In the genomic region with DNA sequence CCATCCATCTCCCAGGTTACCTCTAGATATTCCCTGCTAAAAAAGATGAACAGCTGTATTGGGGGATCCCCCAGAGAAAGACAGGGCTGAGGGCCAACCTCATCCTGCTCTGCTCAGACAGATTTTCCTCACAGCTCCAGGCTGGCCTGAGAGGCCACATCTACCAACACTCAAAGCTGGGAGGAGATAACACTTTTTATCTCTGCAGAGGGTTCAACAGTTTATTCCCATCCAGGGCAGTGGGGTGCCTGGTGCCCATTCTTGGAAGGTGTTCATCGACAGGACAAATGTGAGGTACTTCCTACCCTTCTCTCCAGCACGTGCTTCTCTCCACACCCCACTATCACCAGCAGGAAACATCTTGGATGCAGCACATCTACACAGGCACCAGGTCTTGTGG, we compare ENCODE assay signal across 23 mouse cellular contexts. TPM values are rescaled to one million over a fixed set of nuclear protein-coding genes. Genes with fewer than 3 reads are reported as not detected.
DNase-seq lines count a peak whose midpoint lies in the region; ATAC-seq and TF ChIP-seq lines count a peak whose summit lies in the region.
"Had no signal": no experiment of that assay in that cellular context is flagged by ENCODE, and none has a peak within 500 bp of the region (broad histone marks: within the 10 kb centered on the region; RNA-seq: fewer than 3 reads in every experiment).

No protein-coding gene starts in this region.

- H3K27ac ChIP-seq in heart, embryonic 12.5 days (ENCODE audit: poor library complexity, severe bottlenecking): no peak overlapping the region
- no peak overlapping the region for H3K27ac ChIP-seq in lung, embryonic 16.5 days (ENCODE audit: low read length)
- no peak overlapping the region for H3K27ac ChIP-seq in lung, postnatal 0 days (ENCODE audit: low read length)
- H3K27ac ChIP-seq in forebrain, embryonic 11.5 days (ENCODE audit: low read depth, low read length): no peak overlapping the region
- H3K27ac ChIP-seq: embryonic facial prominence, embryonic 10.5 days; gastrocnemius, adult 2 months; hindbrain, embryonic 10.5 days; hindbrain, embryonic 14.5 days; intestine, embryonic 15.5 days had no signal

- H3K9ac ChIP-seq in heart, embryonic 12.5 days: no peak overlapping the region
- H3K9ac ChIP-seq in lung, embryonic 16.5 days (ENCODE audit: low read length): no peak overlapping the region
- H3K9ac ChIP-seq in lung, postnatal 0 days (replicated peaks; ENCODE audit: low read depth): no peak overlapping the region
- H3K9ac ChIP-seq in forebrain, embryonic 11.5 days (ENCODE audit: low read length): no peak overlapping the region
- H3K9ac ChIP-seq: hindbrain, embryonic 14.5 days; intestine, embryonic 15.5 days had no signal

- H3K4me3 ChIP-seq in heart, embryonic 12.5 days: no peak overlapping the region
- no peak overlapping the region for H3K4me3 ChIP-seq in lung, embryonic 16.5 days (ENCODE audit: low read length)
- H3K4me3 ChIP-seq in lung, postnatal 0 days (ENCODE audit: low read depth, low read length): no peak overlapping the region
- no peak overlapping the region for H3K4me3 ChIP-seq in forebrain, embryonic 11.5 days (ENCODE audit: low read depth, low read length)
- H3K4me3 ChIP-seq: embryonic facial prominence, embryonic 10.5 days; gastrocnemius, adult 2 months; hindbrain, embryonic 10.5 days; intestine, embryonic 15.5 days had no signal

- H3K27me3 ChIP-seq in heart, embryonic 12.5 days (replicated peaks): no peaks in the 10 kb centered on the region
- no peaks in the 10 kb centered on the region for H3K27me3 ChIP-seq in lung, embryonic 16.5 days (ENCODE audit: control insufficient read depth, insufficient read depth, low read depth, low read length)
- no peaks in the 10 kb centered on the region for H3K27me3 ChIP-seq in lung, postnatal 0 days (replicated peaks; ENCODE audit: insufficient read depth, low read length)
- H3K27me3 ChIP-seq in forebrain, embryonic 11.5 days (ENCODE audit: control insufficient read depth, insufficient read depth, low read length): no peaks in the 10 kb centered on the region; the same call in 1 of the 2 replicates
- H3K27me3 ChIP-seq: intestine, embryonic 15.5 days had no signal

- no peaks in the 10 kb centered on the region for H3K9me3 ChIP-seq in heart, embryonic 12.5 days (replicated peaks)
- H3K9me3 ChIP-seq in lung, embryonic 16.5 days (ENCODE audit: control insufficient read depth, low read length): no peaks in the 10 kb centered on the region
- H3K9me3 ChIP-seq in lung, postnatal 0 days (ENCODE audit: low read length): no peaks in the 10 kb centered on the region
- H3K9me3 ChIP-seq in forebrain, embryonic 11.5 days (ENCODE audit: control insufficient read depth, low read length): no peaks in the 10 kb centered on the region
- H3K9me3 ChIP-seq: embryonic facial prominence, embryonic 10.5 days; G1E; hindbrain, embryonic 10.5 days; intestine, embryonic 15.5 days had no signal

- H3K4me1 ChIP-seq in heart, embryonic 12.5 days (replicated peaks): peaks cover 33% of the 10 kb centered on the region
- H3K4me1 ChIP-seq in lung, embryonic 16.5 days (replicated peaks; ENCODE audit: control insufficient read depth, insufficient read depth, low read length): no peaks in the 10 kb centered on the region
- no peaks in the 10 kb centered on the region for H3K4me1 ChIP-seq in lung, postnatal 0 days (ENCODE audit: insufficient read depth, low read depth, low read length)
- H3K4me1 ChIP-seq in forebrain, embryonic 11.5 days (replicated peaks; ENCODE audit: control insufficient read depth, insufficient read depth, low read length): 0 out of 2 replicates have a peak, but pooled peaks cover 2% of the 10 kb centered on the region
- H3K4me1 ChIP-seq: hindbrain, embryonic 10.5 days; intestine, embryonic 15.5 days had no signal

- peak; percentile 42; the same call in 1 of the 2 replicates for ATAC-seq in heart, embryonic 12.5 days (ENCODE audit: insufficient number of reproducible peaks, low FRiP score)
- peak; percentile 54 for ATAC-seq in lung, embryonic 16.5 days (ENCODE audit: low read depth)
- ATAC-seq in lung, postnatal 0 days: no peak
- ATAC-seq in forebrain, embryonic 11.5 days (replicated peaks; ENCODE audit: low FRiP score): no peak
- ATAC-seq: CD4-positive, CD25-positive, alpha-beta regulatory T cell, adult 4 months; forebrain, embryonic 14.5 days; intestine, embryonic 15.5 days had no signal

- TF ChIP-seq EP300 in lung, postnatal 0 days (IDR thresholded peaks at IDR 0.05): no peak

- H3K36me3 ChIP-seq in heart, embryonic 12.5 days: no peaks in the 10 kb centered on the region
- H3K36me3 ChIP-seq in lung, embryonic 16.5 days (ENCODE audit: control insufficient read depth, insufficient read depth, low read length): no peaks in the 10 kb centered on the region
- no peaks in the 10 kb centered on the region for H3K36me3 ChIP-seq in lung, postnatal 0 days (ENCODE audit: insufficient read depth, low read length)
- H3K36me3 ChIP-seq in forebrain, embryonic 11.5 days (ENCODE audit: control insufficient read depth, insufficient read depth, low read length): no peaks in the 10 kb centered on the region
- H3K36me3 ChIP-seq: embryonic facial prominence, embryonic 10.5 days; G1E; hindbrain, embryonic 10.5 days; intestine, embryonic 15.5 days had no signal

- WGBS in heart, embryonic 12.5 days: 20% methylated on average over 2 of the region's 2 CpGs
- WGBS in lung, embryonic 16.5 days: 45% methylated on average over 2 of the region's 2 CpGs
- 46% methylated on average over 2 of the region's 2 CpGs for WGBS in lung, postnatal 0 days
- whole genome bisulfite sequencing in forebrain, embryonic 11.5 days: 83% methylated on average over 2 of the region's 2 CpGs

- H3K4me2 ChIP-seq in heart, embryonic 12.5 days: no peak overlapping the region
- H3K4me2 ChIP-seq in lung, embryonic 16.5 days (ENCODE audit: low read depth, low read length): no peak overlapping the region
- no peak overlapping the region for H3K4me2 ChIP-seq in lung, postnatal 0 days (replicated peaks; ENCODE audit: low read depth, low read length)
- H3K4me2 ChIP-seq in forebrain, embryonic 11.5 days (ENCODE audit: low read depth, low read length, severe bottlenecking): no peak overlapping the region
- H3K4me2 ChIP-seq: hindbrain, embryonic 14.5 days; intestine, embryonic 15.5 days had no signal

- intact Hi-C loops in heart, postnatal 25 days (cut with DNase I): no loop called here

- DNase-seq in heart, adult 11 months: peak; percentile 92
- no peak for DNase-seq in heart, postnatal 4 days
- no peak for DNase-seq in heart, postnatal 25 days (ENCODE audit: low spot score)
- no peak for DNase-seq in lung, postnatal 0 days (ENCODE audit: low spot score)
- no peak for DNase-seq in forebrain, embryonic 11.5 days (ENCODE audit: low spot score)
- DNase-seq: adrenal gland, adult 8-10 months; adrenal gland, postnatal 36 days; B cell, adult 2 months; cerebellum, adult 2 months; cerebellum, postnatal 10 days; gastrocnemius, adult 2 months; gastrocnemius, postnatal 25 days; kidney, adult 18-20 months had no signal

- no peak for TF ChIP-seq CTCF in lung, postnatal 0 days (IDR thresholded peaks at IDR 0.05)

RNA-seq across cellular contexts. Expression of gene Trabd2b, which starts 47.6 kb away (rescaled TPM):
- 10 to 100 TPM; 19.0 to 19.9 TPM for total RNA-seq in heart, postnatal 4 days (2021)
- 1.1 and 1.5 TPM in 2 replicates for polyA plus RNA-seq in heart, embryonic 12.5 days (2016; fragmentation: Nextera tagmentation; extraction: Ambion mirVana)
- total RNA-seq in heart, postnatal 25 days (2021): 10 to 100 TPM; 53.5 to 62.8 TPM
- polyA plus RNA-seq in lung, embryonic 16.5 days (2015; fragmentation: Nextera tagmentation; extraction: Ambion mirVana): 5.1 and 5.4 TPM in 2 replicates
- 2.4 and 3.4 TPM in 2 replicates for polyA plus RNA-seq in lung, postnatal 0 days (2015; fragmentation: Nextera tagmentation; extraction: Ambion mirVana)
- polyA plus RNA-seq in forebrain, embryonic 11.5 days (2014; fragmentation: Nextera tagmentation; extraction: Ambion mirVana): 1.4 and 1.7 TPM in 2 replicates
- total RNA-seq: granulocyte monocyte progenitor cell, adult 5-6 weeks had no signal
- polyA plus RNA-seq: CD4-positive, CD25-positive, alpha-beta regulatory T cell, adult 4 months; G1E had no signal

Comparison
In these comparisons a context has a peak if more than half of its experiments do, and no peak if none do; other contexts are left out.
1. ATAC-seq: peak in heart, embryonic 12.5 days (single experiment) and lung, embryonic 16.5 days (single experiment); none in lung, postnatal 0 days (single experiment) and forebrain, embryonic 11.5 days (single experiment).